ENCODE assay signal across 11 mouse cellular contexts in the genomic region with DNA sequence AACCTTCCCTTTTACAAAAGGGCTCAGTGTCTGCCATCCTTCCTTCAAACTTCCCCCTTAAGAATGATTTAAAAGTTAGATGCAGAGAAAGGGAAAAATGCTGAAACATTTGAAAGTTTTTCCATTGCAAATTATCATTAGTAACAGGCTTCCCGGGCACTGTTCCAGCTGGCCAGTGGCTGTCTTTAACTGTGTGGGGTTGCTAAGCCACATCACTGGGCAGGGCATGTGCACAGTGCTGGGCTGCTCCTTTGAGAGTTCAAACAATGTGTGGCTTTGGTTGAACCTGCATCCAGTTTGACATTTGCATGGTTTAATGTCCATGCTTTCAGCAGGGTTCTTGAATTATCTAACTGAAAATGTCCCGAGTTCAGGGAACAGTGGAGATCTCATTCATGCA.
DNase-seq lines count a peak whose midpoint lies in the region; ATAC-seq lines count a peak whose summit lies in the region.
"Had no signal": no experiment of that assay in that cellular context is flagged by ENCODE, and none has a peak within 500 bp of the region (broad histone marks: within the 10 kb centered on the region; RNA-seq: fewer than 3 reads in every experiment).

No protein-coding gene starts in this region.

- no peak overlapping the region for H3K4me3 ChIP-seq in forebrain, embryonic 14.5 days (ENCODE audit: low read depth, low read length)
- H3K4me3 ChIP-seq in forebrain, embryonic 10.5 days, result no peak overlapping the region
- no peak overlapping the region for H3K4me3 ChIP-seq in midbrain, embryonic 13.5 days (replicated peaks)
- H3K4me3 ChIP-seq in midbrain, embryonic 11.5 days (ENCODE audit: low read depth, low read length), result no peak overlapping the region
- H3K4me3 ChIP-seq: liver, embryonic 12.5 days had no signal

- no peak overlapping the region for H3K4me2 ChIP-seq in forebrain, embryonic 14.5 days (ENCODE audit: low read length)
- no peak overlapping the region for H3K4me2 ChIP-seq in midbrain, embryonic 13.5 days (replicated peaks)
- H3K4me2 ChIP-seq in midbrain, embryonic 11.5 days, result no peak overlapping the region
- H3K4me2 ChIP-seq: liver, embryonic 12.5 days had no signal

- WGBS in forebrain, embryonic 14.5 days, result 50% methylated on average over 2 of the region's 2 CpGs
- WGBS in forebrain, embryonic 10.5 days, result 69% methylated on average over 2 of the region's 2 CpGs
- WGBS in midbrain, embryonic 13.5 days, result 35% methylated on average over 2 of the region's 2 CpGs
- WGBS in midbrain, embryonic 11.5 days, result 49% methylated on average over 2 of the region's 2 CpGs

- H3K9me3 ChIP-seq in forebrain, embryonic 14.5 days (replicated peaks; ENCODE audit: control insufficient read depth, low read length), result no peaks in the 10 kb centered on the region
- no peaks in the 10 kb centered on the region for H3K9me3 ChIP-seq in forebrain, embryonic 10.5 days
- H3K9me3 ChIP-seq in midbrain, embryonic 13.5 days, result no peaks in the 10 kb centered on the region
- no peaks in the 10 kb centered on the region for H3K9me3 ChIP-seq in midbrain, embryonic 11.5 days (ENCODE audit: control insufficient read depth, low read length)
- H3K9me3 ChIP-seq: liver, embryonic 12.5 days had no signal

- no peak overlapping the region for H3K9ac ChIP-seq in forebrain, embryonic 14.5 days (ENCODE audit: low read length)
- no peak overlapping the region for H3K9ac ChIP-seq in midbrain, embryonic 13.5 days (replicated peaks)
- no peak overlapping the region for H3K9ac ChIP-seq in midbrain, embryonic 11.5 days (ENCODE audit: low read length)
- H3K9ac ChIP-seq: liver, embryonic 12.5 days had no signal

- H3K27ac ChIP-seq in forebrain, embryonic 14.5 days (ENCODE audit: low read depth, low read length), result no peak overlapping the region
- H3K27ac ChIP-seq in forebrain, embryonic 10.5 days, result no peak overlapping the region
- H3K27ac ChIP-seq in midbrain, embryonic 13.5 days, result no peak overlapping the region
- H3K27ac ChIP-seq in midbrain, embryonic 11.5 days (ENCODE audit: low read depth, low read length), result no peak overlapping the region
- H3K27ac ChIP-seq: liver, embryonic 12.5 days had no signal

- DNase-seq in forebrain, embryonic 14.5 days (ENCODE audit: low spot score), result peak; percentile 29
- no peak for DNase-seq in forebrain, embryonic 10.5 days (ENCODE audit: extremely low spot score, low spot score)
- DNase-seq in midbrain, embryonic 11.5 days (ENCODE audit: low spot score, missing footprints), result no peak
- peak; percentile 33 for DNase-seq in gastrocnemius, postnatal 25 days
- DNase-seq in lung, postnatal 36 days, result peak; percentile 38
- no peak for DNase-seq in spleen, adult 18-20 months
- DNase-seq: embryo, embryonic 11 days had no signal

- H3K36me3 ChIP-seq in forebrain, embryonic 14.5 days (ENCODE audit: control insufficient read depth, insufficient read depth, low read length), result no peaks in the 10 kb centered on the region
- no peaks in the 10 kb centered on the region for H3K36me3 ChIP-seq in forebrain, embryonic 10.5 days (replicated peaks)
- H3K36me3 ChIP-seq in midbrain, embryonic 13.5 days, result no peaks in the 10 kb centered on the region
- H3K36me3 ChIP-seq in midbrain, embryonic 11.5 days (ENCODE audit: control insufficient read depth, insufficient read depth, low read length), result no peaks in the 10 kb centered on the region
- H3K36me3 ChIP-seq: liver, embryonic 12.5 days had no signal

- no peaks in the 10 kb centered on the region for H3K27me3 ChIP-seq in forebrain, embryonic 14.5 days (replicated peaks; ENCODE audit: control insufficient read depth, insufficient read depth, low read length)
- H3K27me3 ChIP-seq in forebrain, embryonic 10.5 days (ENCODE audit: poor library complexity, severe bottlenecking), result no peaks in the 10 kb centered on the region
- no peaks in the 10 kb centered on the region for H3K27me3 ChIP-seq in midbrain, embryonic 13.5 days
- H3K27me3 ChIP-seq in midbrain, embryonic 11.5 days (ENCODE audit: control insufficient read depth, insufficient read depth, low read length), result no peaks in the 10 kb centered on the region
- H3K27me3 ChIP-seq: liver, embryonic 12.5 days had no signal

- peak; percentile 58; the same call in 1 of the 2 replicates for ATAC-seq in forebrain, embryonic 14.5 days
- ATAC-seq in midbrain, embryonic 13.5 days, result peak; percentile 73; the same call in 1 of the 2 replicates
- no peak for ATAC-seq in midbrain, embryonic 11.5 days (ENCODE audit: low FRiP score)
- no peak for ATAC-seq in frontal cortex, adult (ENCODE audit: low TSS enrichment)
- ATAC-seq: activated CD4-positive, CD25-positive, alpha-beta regulatory T cell, adult 4 months; liver, embryonic 12.5 days had no signal

- no peaks in the 10 kb centered on the region for H3K4me1 ChIP-seq in forebrain, embryonic 14.5 days (ENCODE audit: control insufficient read depth, insufficient read depth, low read length)
- peaks cover 8% of the 10 kb centered on the region for H3K4me1 ChIP-seq in forebrain, embryonic 10.5 days
- no peaks in the 10 kb centered on the region; the same call in 1 of the 2 replicates for H3K4me1 ChIP-seq in midbrain, embryonic 13.5 days (replicated peaks)
- no peaks in the 10 kb centered on the region for H3K4me1 ChIP-seq in midbrain, embryonic 11.5 days (ENCODE audit: control insufficient read depth, insufficient read depth, low read length)
- H3K4me1 ChIP-seq: liver, embryonic 12.5 days had no signal

Comparison
In these comparisons a context has a peak if more than half of its experiments do, and no peak if none do; other contexts are left out.
1. ATAC-seq: peak in forebrain, embryonic 14.5 days (single experiment) and midbrain, embryonic 13.5 days (single experiment); none in midbrain, embryonic 11.5 days (single experiment) and frontal cortex, adult (single experiment).
2. DNase-seq: peak in forebrain, embryonic 14.5 days (single experiment), gastrocnemius, postnatal 25 days (single experiment) and lung, postnatal 36 days (single experiment); none in forebrain, embryonic 10.5 days (single experiment), midbrain, embryonic 11.5 days (single experiment) and spleen, adult 18-20 months (0 of 2).